Mouse (Mus musculus) lung, postnatal 0 days (tissue): ENCODE data around the gene Zbtb16.

Experiments
- CTCF ChIP-seq: IDR thresholded peaks from 2 replicates; pipeline ENCODE4 v1.5.1; 2016; ENCODE audit warnings: antibody characterized with exemption, mild to moderate bottlenecking
- EP300 ChIP-seq: IDR thresholded peaks from 2 replicates; pipeline ENCODE4 v1.6.1; 2016; ENCODE audit warnings: antibody characterized with exemption, mild to moderate bottlenecking, control low read depth

DNA sequence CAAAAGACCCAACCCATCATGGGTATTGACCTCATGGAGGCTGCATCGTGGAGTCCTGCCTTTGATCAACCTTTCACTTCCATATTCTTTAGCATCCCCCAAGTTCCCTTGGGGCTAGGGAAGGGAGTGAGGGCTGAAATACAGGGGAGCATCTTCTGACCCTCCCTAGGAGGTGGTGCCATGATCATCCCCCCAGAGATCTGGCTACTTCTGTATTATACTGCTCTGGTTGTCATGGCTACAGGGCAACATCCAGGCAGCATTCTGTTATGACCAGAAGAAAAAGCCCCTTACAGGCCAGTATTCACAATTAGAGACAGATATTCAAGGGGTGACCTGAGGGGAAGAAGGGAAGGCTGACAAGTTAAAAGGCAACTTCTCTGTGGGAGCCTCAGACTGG, 216.8 kb downstream of the Zbtb16 start:
- no peak for TF ChIP-seq CTCF
- no peak for TF ChIP-seq EP300
